Mouse (Mus musculus) urinary bladder, postnatal 25 days (tissue): ENCODE data around the gene Vmn1r213.

Experiments
- DNase-seq: peaks from one replicate; pipeline ENCODE4 v3.0.0; 2022; ENCODE audit warnings: low spot score

The Vmn1r213 gene

DNA sequence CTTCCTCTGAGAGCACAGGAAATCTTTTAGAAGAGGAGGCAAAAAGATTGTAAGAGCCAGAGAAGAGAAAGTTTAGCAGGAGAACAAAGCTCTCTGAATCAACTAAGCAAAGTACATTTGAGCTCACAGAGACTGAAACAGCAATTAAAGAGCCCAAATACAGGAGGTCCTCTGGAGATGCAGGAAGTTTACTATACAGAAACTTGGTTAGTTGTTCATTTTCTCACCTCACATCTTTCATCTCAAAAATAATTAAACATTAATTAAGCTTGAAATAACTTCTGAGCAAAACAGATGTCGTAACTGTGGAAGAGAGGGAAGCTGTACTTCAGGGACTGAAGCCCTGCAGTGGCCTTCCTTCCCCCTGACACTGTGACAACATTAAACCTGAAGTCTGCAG lies at the start of gene Vmn1r213:
Gene Vmn1r213 (plus strand): TSS at position 301 of the 400 bp plus-strand sequence.
- DNase-seq: no peak

DNA sequence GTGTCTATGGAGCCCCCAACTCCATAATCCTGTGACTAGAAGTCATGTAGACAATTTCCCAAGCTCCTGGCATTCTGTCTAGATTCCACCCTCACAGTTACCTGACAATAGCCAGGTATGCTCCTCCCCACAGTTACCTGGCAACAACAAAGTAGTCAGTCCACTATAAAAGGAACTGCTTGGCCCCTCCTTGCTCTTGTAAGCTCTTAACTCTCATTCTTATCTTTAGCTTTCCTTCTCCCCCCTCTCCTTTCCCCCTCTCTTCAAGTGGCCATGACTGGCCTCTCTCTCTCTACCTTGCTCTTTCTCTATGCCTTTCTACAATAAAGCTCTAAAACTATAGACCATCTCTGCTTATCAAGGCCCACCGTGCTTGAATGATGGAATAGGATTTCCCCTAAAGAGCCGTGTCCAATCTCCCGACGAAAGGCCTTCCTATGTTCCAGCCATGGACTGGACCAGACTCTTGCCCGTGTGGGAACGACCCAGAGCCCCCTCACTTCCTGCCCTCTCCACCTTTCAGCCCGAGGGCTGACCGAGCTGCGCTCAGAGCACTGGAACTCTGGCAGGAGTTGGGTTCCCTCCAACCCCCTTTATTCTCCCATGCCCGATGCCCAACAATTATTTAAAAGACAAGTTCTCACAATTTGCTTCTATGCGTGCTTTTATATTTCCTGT lies 17.1 kb upstream of the Vmn1r213 start:
- DNase-seq: no peak

DNA sequence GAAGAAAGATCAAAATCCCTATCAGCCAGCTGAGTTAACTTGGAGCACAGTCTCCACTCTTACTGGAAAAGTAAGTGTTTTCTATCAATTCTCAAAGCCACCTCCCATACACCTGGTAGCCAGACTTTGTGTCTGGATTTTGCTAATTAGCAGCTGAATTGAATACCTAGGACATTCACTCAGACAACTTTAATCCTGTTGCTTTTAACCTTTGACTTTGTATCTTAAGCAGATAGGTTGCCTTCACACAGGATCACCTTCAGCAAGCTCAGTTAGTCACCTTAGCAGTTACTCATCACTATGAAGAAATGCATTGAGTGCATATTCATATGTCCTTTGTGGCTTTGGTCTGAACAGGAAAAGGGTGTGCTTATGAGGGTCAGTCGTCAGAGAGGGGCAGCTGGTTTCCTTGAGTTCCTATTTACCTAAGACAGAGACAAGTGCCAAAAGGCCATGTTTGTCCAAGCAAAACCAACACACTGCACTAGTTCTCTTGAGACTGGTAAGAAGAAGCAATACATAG lies 15.2 kb upstream of the Vmn1r213 start:
- no peak for DNase-seq

DNA sequence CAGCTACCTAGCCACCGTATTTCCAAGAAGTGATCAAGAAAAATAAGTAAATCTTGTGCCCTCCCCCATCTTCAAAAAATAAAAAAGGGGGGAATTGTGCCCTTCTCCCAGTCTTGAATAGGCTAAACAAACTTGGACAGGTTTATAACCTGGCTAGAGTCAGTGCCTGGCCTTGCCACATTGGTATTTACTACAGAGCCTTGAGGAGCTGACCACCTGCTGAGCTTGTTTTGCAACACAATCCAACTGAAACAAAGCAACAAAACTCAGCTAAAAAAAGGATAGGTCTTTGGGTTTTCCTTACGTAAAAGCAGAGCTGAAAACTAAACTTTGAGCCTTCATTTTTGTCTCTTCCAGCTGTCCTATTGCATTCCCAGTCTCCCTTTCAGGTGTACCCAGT lies 14.7 kb upstream of the Vmn1r213 start:
- DNase-seq: no peak

DNA sequence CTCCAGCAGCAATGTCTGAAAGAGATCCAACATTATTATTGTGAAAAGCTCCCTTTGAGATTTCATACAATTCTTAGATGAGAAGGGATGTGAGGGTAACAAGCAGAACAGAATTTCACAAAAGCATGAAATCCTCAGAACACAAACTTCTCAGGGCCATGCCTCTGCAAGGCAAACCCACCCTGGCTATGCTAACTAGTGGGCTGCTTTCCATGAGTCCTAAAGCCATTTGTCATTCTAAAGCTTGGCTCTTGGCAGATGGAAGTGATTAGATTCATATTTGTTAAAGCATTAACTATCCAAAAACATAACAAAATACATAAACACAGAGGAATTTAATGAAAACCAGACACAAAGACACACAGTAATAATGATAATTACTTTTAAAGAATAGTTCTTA lies 10.7 kb downstream of the Vmn1r213 start:
- no peak for DNase-seq

DNA sequence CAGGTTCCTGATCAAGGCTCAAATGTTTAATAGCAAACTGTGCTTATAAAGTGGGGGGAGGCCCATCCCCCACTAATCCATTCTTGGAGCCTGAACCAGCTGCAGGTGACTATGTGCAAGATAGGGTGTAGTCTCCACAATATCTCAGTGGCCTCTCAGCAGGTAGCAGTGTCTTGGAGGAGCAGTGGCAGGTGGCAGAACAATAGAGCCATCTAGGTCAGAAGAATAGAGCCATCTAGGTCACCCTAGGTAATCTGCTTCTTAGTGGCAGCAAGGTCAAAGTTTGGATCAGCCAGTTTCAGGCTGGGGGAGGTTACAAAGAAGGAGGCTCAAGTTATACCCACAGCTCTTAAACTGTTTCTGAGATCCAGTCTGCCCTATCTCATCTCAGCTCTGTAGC lies 17.4 kb downstream of the Vmn1r213 start:
- no peak for DNase-seq

DNA sequence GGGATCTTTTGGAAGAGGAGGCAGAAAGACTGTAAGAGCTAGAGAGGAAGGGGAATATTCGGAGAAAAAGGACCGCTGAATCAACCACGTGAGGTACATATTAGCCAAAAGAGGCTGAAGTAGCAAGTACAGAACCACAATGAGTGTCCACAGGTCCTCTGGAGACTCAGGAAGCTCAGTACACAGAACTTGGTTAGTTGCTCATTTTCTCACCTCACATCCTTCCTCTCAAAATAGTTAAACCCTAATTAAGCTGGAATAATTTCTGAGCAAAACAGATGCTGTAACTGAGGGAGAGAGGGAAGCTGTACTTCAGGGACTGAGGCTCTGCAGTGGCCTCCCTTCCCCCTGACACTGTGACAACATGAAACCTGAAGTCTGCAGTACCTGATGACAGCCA lies 22.7 kb downstream of the Vmn1r213 start, which contains the start of gene Vmn1r214:
Gene Vmn1r214 (plus strand): TSS at position 301 of the 400 bp plus-strand sequence.
- no peak for DNase-seq

DNA sequence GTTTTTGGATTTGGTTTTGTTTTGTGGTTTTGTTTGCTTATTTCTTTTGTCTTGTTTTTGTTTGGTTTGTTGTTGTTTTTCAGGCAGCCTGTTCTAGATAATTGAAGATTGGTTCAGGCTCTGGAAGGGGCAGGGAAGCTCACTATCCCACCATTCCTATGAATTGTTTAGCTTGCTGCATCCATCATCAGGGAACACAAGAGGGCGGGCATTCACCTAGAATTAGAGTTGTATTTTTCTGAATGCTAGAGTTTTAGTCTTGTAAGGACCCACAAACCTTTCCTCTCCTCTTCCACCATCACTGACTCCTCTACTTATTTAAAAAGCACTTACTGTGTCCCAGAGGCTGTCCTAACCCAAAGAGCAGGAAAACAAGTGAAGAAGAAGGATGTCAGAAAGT lies 50.3 kb downstream of the Vmn1r213 start:
- DNase-seq: no peak
